Mouse (Mus musculus): ENCODE measurements at regions not wholly inside any gene's neighbourhood (a gene's known extent, or its start where the extent isn't known, plus 50 kb on each side); places are given as distances from the start of the nearest gene placed in this dataset.

DNA sequence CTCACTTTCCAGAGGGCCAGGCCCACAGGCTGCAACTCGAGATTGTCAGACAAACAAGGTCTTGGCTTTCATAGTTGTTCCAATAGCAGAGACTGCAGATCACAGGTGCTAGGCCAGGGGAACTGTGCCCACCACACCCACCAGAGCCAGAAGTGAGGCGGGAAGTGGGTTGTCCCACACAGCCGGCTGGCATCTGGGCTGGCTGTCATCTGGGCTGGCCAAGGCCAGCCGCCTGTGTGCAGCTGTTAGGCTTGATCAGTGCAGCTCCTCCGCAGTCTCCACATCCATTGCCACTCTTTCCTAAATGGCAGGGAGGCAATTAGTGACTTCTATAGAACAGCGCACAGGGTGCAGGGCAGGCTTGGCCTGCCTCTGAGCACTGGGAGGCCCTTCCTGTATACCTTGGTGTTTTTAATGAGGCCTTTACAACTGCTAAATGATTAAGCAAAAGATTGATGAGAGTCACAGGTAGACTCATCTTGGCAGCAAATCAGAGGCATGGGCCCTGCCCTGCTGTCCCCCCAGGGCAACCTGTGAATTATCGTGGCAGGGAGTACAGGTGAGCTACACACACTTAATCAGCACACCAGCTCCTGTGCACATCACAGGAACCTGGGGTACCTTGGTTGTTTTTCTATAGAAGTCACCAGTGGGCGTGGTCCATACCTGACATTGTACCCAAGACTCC lies 122.9 kb downstream of the Bmp7 start:
- Histone ChIP-seq H3K4me3 (ENCODE audit: insufficient read depth, low read depth, low read length) (no peak overlapping the region), H3K27ac (replicated peaks; ENCODE audit: insufficient read depth, low read depth, low read length) (no peak overlapping the region), H3K4me1 (ENCODE audit: control insufficient read depth, insufficient read depth, low read length) (no peaks in the 10 kb centered on the region), H3K27me3 (ENCODE audit: control insufficient read depth, insufficient read depth, low read length) (no peaks in the 10 kb centered on the region), H3K79me2 (ENCODE audit: control insufficient read depth, insufficient read depth, low read length) (no peaks in the 10 kb centered on the region), H3K36me3 (ENCODE audit: control insufficient read depth, insufficient read depth, low read length) (no peaks in the 10 kb centered on the region), H3K9ac (ENCODE audit: low read depth, low read length) (no peak overlapping the region)
- no peak for TF ChIP-seq CTCF (IDR thresholded peaks at IDR 0.05; ENCODE audit: low read depth, low read length)
- TF ChIP-seq POLR2A (IDR thresholded peaks at IDR 0.05; ENCODE audit: extremely low read depth, insufficient read depth, low read length), result no peak
- no peak for DNase-seq (ENCODE audit: extremely low read depth, low read depth, low spot score)
- WGBS, result 72% methylated on average over 8 of the region's 8 CpGs

Data from liver, adult 2 months (tissue).